Mouse (Mus musculus) thymus, postnatal 0 days (tissue): ENCODE measurements at regions not wholly inside any gene's neighbourhood (a gene's known extent, or its start where the extent isn't known, plus 50 kb on each side); places are given as distances from the start of the nearest gene placed in this dataset.

ENCODE experiments used
- DNase-seq: peaks from one replicate; pipeline ENCODE4 v3.0.0-alpha.2; 2015; ENCODE audit warnings: low spot score

DNA sequence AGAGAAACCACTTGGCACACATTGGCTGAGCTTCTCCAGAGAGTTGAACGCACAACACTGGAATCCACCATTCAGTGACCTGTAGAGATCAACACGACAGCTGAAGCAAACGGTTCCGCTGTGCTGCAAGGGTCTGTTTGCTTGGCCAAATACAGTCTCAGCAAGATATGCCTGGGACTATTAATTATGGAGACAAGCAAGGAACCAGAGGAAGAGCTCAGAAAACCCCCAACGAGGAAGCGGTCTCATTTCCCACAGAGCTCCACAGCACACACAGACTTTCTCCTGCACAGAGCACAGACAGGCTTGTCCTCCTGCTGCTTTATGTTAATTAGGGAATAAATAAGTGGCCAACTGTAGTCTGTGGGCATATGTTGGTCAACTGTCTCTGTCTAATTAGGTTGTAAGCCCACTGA lies 223.4 kb upstream of the Tacr3 start:
- no peak for DNase-seq

- DNase-seq: no peak
Observed at GRCm38 (mm10) chr3:134610244-134610643, 218.6 kb upstream of the Tacr3 start.

- DNase-seq: peak; percentile 74
Observed at GRCm38 (mm10) chr3:134611516-134612297, 217.1 kb upstream of the Tacr3 start.

GRCm38 (mm10) chr3:134612298-134612616 lies 216.6 kb upstream of the Tacr3 start:
- DNase-seq: no peak

GRCm38 (mm10) chr3:134629166-134630134 lies 199.4 kb upstream of the Tacr3 start:
- peak; percentile 37 for DNase-seq

DNA sequence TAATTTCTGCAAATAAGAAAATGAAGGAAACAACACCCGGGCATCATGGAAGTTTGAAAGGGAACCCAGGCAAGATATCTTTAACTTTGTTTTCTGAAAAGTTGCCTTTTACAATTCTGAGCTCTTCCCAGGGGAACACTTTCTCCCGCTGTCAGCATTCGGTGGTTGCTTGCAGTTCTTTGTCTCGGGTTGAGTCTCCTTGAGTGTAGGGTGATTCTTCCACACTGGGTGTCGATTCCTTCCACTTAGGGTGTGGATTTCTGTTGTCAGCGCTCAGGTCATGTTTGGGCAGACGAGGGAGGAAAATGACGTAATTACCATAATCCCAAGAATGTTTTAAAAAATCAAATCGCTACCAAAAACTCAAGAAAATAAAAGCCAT lies 198.7 kb upstream of the Tacr3 start:
- DNase-seq: no peak

- DNase-seq: peak; percentile 10
Observed at GRCm38 (mm10) chr3:134648727-134649445, 179.9 kb upstream of the Tacr3 start.

DNA sequence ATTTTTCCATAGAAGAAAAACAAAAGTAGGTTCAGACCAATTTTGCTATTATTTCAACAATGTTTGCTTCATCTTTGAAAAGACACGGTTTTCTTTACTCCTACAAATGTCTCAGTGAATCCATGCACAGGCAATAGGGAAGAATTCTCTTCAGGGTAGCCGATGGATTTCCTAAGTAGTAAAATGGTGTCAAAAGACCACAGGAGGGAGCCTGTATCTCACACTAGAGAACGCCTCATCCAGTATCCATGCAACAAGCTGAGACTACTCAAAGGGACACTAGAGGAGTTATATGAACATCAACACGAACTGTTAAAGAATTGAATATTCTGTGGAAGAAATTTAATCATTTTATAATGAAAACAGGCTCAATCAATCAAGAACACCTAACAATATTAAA lies 174.8 kb upstream of the Tacr3 start:
- DNase-seq: no peak

- no peak for DNase-seq
Observed at GRCm38 (mm10) chr3:134694893-134695292, 133.9 kb upstream of the Tacr3 start.

DNA sequence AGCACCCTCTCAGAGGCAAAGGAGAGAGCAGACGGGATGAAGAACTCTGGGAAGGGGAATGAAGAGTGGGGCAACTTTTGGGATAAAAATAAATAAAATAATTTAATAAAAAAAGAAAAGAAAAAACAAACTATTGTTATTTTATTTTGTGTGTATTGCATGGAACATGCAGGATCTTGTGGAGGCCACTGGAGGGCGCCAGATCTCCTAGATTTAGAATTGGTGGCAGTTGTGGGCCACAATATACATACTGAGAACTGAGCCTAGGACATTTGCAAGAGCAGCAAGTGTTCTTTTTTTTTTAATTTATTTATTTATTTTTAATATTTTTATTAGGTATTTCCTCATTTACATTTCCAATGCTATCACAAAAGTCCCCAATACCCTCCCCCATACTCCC lies 110.2 kb upstream of the Tacr3 start:
- DNase-seq: no peak

GRCm38 (mm10) chr3:134735684-134736083 lies 93.1 kb upstream of the Tacr3 start:
- no peak for DNase-seq

DNA sequence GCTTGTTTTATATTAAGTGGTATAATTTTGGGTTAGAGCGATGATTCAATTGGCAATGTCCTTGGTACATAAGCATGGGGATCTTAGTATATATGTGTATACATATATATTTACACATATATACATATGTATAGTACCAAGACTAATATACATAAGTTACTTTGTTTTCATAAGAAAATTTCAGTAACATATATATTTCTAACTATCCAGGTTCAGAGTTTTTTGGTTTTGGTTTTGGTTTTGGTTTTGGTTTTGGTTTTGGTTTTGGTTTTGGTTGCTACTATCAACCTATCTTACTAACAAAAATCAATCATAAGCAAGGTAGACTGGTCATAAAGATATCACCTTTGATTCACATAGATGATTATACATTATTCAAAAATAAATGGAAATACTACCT lies 67.7 kb upstream of the Tacr3 start:
- no peak for DNase-seq

- DNase-seq: no peak
Observed at GRCm38 (mm10) chr3:134763264-134763936, 65.4 kb upstream of the Tacr3 start.
